Comparison of ENCODE assay signal across 8 mouse cellular contexts in the genomic region with DNA sequence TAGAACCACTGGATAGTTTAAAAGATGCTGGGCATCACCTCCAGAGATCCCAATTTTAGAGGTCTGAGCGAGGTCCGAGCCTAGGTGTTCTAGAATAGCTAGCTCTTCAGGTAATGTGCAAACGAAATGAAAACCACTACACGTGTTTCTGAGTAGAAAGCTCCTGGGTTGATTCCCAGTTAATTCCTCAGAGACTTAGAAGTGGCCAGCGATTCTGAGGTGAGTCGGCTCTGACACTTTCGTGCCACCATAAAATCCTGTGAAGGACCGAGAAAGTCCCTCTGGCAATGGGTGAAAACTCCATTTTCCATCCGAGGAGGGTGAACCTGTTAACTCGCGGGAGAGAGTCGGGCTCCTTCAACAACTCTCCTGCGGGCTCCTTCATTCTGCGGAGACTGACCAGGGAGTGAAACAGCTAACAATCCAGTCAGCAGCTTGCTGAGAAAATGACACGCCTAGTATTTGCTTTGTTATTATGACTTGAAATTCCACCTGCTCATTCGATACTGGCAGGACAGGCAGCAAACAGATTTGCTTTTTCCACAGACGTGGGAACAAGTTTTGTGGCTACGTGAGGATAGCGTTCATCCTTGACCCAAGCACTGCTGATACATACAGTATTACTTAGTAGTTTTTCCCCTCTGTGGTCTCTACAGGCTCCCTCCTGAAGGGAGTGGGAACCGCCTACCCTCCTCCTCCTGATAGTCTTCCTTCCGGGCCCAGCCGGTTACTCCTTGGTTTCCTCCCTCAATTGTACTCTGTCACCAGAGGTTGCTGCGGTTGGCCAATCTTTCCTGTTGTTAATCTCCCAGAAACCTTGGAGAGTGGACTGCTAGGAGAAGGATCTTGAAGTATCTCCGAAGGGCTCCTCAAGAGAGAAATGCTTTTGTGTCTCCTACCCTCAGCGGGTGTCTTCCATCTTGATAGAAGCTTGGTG. TPM values are rescaled to one million over a fixed set of nuclear protein-coding genes. Genes with fewer than 3 reads are reported as not detected.
A peak's percentile ranks its signal among the peaks of the same experiment; 100 is the strongest.
DNase-seq lines count a peak whose midpoint lies in the region; ATAC-seq and TF ChIP-seq lines count a peak whose summit lies in the region.

No protein-coding gene starts in this region.

- intact Hi-C loops in heart, adult 2 months (cut with DNase I), result no loop called here
- intact Hi-C loops in heart, postnatal 25 days (cut with DNase I), result loop anchor here (2.0 kb wide), 1 partner anchor 19 kb away; the partner anchor contains the start of gene Cuedc2
- intact Hi-C loops in left cerebral cortex, postnatal 36 days (cut with DNase I), result loop anchor here (2.0 kb wide), 1 partner anchor 19 kb away; the partner anchor contains the start of gene Cuedc2

- peaks cover 1% of the 10 kb centered on the region; the same call in 1 of the 2 replicates for H3K4me1 ChIP-seq in heart, adult 2 months (ENCODE audit: control insufficient read depth, insufficient read depth, low read length)
- H3K4me1 ChIP-seq in intestine, embryonic 14.5 days (replicated peaks; ENCODE audit: control insufficient read depth, insufficient read depth, low read length), result 0 out of 2 replicates have a peak, but pooled peaks cover 4% of the 10 kb centered on the region
- H3K4me1 ChIP-seq in lung, postnatal 0 days (ENCODE audit: insufficient read depth, low read depth, low read length), result peaks cover 15% of the 10 kb centered on the region; the same call in 1 of the 2 replicates

- H3K79me2 ChIP-seq in heart, adult 2 months (replicated peaks; ENCODE audit: control insufficient read depth, insufficient read depth, low read length), result no peaks in the 10 kb centered on the region

- peak overlapping the region; percentile 68 for H3K4me2 ChIP-seq in intestine, embryonic 14.5 days (ENCODE audit: low read length)
- H3K4me2 ChIP-seq in lung, postnatal 0 days (replicated peaks; ENCODE audit: low read depth, low read length), result peak overlapping the region; percentile 79

- no peak for TF ChIP-seq EP300 in heart, adult 2 months (IDR thresholded peaks at IDR 0.05; ENCODE audit: insufficient read depth, low read depth, low read length)
- 0 out of 2 replicates have a peak, but pooled peaks have one; percentile 10 for TF ChIP-seq EP300 in lung, postnatal 0 days (IDR thresholded peaks at IDR 0.05)

- peak; percentile 37; the same call in 1 of the 2 replicates for TF ChIP-seq POLR2A in heart, adult 2 months (IDR thresholded peaks at IDR 0.05; ENCODE audit: insufficient read depth, low read depth, low read length)

- H3K27ac ChIP-seq in heart, adult 2 months, result peak overlapping the region; percentile 74
- no peak overlapping the region; the same call in 1 of the 2 replicates for H3K27ac ChIP-seq in intestine, embryonic 14.5 days (ENCODE audit: low read depth)
- H3K27ac ChIP-seq in lung, postnatal 0 days (ENCODE audit: low read length), result peak overlapping the region; percentile 74

- H3K9ac ChIP-seq in heart, adult 2 months (ENCODE audit: low read depth, low read length), result peak overlapping the region; percentile 48
- H3K9ac ChIP-seq in intestine, embryonic 14.5 days (ENCODE audit: low read length), result peak overlapping the region; percentile 46; the same call in 1 of the 2 replicates
- 0 out of 2 replicates have a peak overlapping the region, but pooled peaks have one; percentile 34 for H3K9ac ChIP-seq in lung, postnatal 0 days (replicated peaks; ENCODE audit: low read depth)

- peak; percentile 38 to 43 for DNase-seq in heart, adult 2 months
- DNase-seq in heart, postnatal 25 days (ENCODE audit: low spot score), result no peak
- no peak for DNase-seq in intestine, embryonic 14.5 days (ENCODE audit: low spot score)
- peak; percentile 77 for DNase-seq in lung, postnatal 0 days (ENCODE audit: low spot score)
- DNase-seq in thymus, postnatal 25 days, result peak; percentile 35
- no peak for DNase-seq in embryo, embryonic 10 days (ENCODE audit: low spot score)
- DNase-seq in left cerebral cortex, postnatal 36 days (ENCODE audit: low spot score in 2 of 2), result no peak

- 19% methylated on average over 25 of the region's 25 CpGs for WGBS in heart, adult 2 months
- 16% methylated on average over 25 of the region's 25 CpGs for WGBS in intestine, embryonic 14.5 days
- WGBS in lung, postnatal 0 days, result 11% methylated on average over 25 of the region's 25 CpGs

- no peaks in the 10 kb centered on the region for H3K9me3 ChIP-seq in intestine, embryonic 14.5 days (ENCODE audit: control insufficient read depth, low read length)
- H3K9me3 ChIP-seq in lung, postnatal 0 days (ENCODE audit: low read length), result no peaks in the 10 kb centered on the region

- H3K27me3 ChIP-seq in heart, adult 2 months (ENCODE audit: control insufficient read depth, insufficient read depth, low read length), result no peaks in the 10 kb centered on the region
- H3K27me3 ChIP-seq in intestine, embryonic 14.5 days (replicated peaks; ENCODE audit: control insufficient read depth, insufficient read depth, low read length), result peaks cover 13% of the 10 kb centered on the region
- no peaks in the 10 kb centered on the region for H3K27me3 ChIP-seq in lung, postnatal 0 days (replicated peaks; ENCODE audit: insufficient read depth, low read length)

- H3K4me3 ChIP-seq in heart, adult 2 months, result peak overlapping the region; percentile 64
- peak overlapping the region; percentile 50 for H3K4me3 ChIP-seq in intestine, embryonic 14.5 days (ENCODE audit: low read depth, low read length)
- peak overlapping the region; percentile 48 for H3K4me3 ChIP-seq in lung, postnatal 0 days (ENCODE audit: low read depth, low read length)

- H3K36me3 ChIP-seq in heart, adult 2 months (ENCODE audit: control insufficient read depth, insufficient read depth, low read length), result no peaks in the 10 kb centered on the region
- no peaks in the 10 kb centered on the region for H3K36me3 ChIP-seq in intestine, embryonic 14.5 days (ENCODE audit: control insufficient read depth, insufficient read depth, low read length)
- H3K36me3 ChIP-seq in lung, postnatal 0 days (ENCODE audit: insufficient read depth, low read length), result no peaks in the 10 kb centered on the region

- peak; percentile 27; the same call in 1 of the 2 replicates for ATAC-seq in erythroid progenitor cell, adult 5-6 weeks (replicated peaks; ENCODE audit: low FRiP score, poor library complexity, severe bottlenecking)
- ATAC-seq in intestine, embryonic 14.5 days (replicated peaks; ENCODE audit: low FRiP score, low TSS enrichment, low read depth), result 0 out of 2 replicates have a peak, but pooled peaks have one; percentile 28
- ATAC-seq in lung, postnatal 0 days, result peak; percentile 73

- TF ChIP-seq CTCF in heart, adult 2 months (IDR thresholded peaks at IDR 0.05), result no peak
- TF ChIP-seq CTCF in lung, postnatal 0 days (IDR thresholded peaks at IDR 0.05), result no peak

RNA-seq across cellular contexts. Expression of gene 2310034G01Rik, which starts 7.5 kb away (rescaled TPM):
- total RNA-seq in heart, adult 2 months (2021), result under 1 TPM; 0.34 to 0.43 TPM
- polyA plus RNA-seq in heart, adult 2 months (2012; rRNA removed), result 0.66 and 0.73 TPM in 2 replicates
- under 1 TPM; 0.36 to 0.70 TPM for total RNA-seq in heart, postnatal 25 days (2021)
- total RNA-seq in erythroid progenitor cell, adult 5-6 weeks (2015; ENCODE audit: low replicate concordance), result not detected in 2 replicates
- total RNA-seq in erythroid progenitor cell, adult 5-6 weeks (2017; ENCODE audit: low replicate concordance), result not detected in 2 replicates
- polyA plus RNA-seq in intestine, embryonic 14.5 days (2014; fragmentation: Nextera tagmentation; extraction: Ambion mirVana), result 1.7 and 2.0 TPM in 2 replicates
- 5.0 and 7.1 TPM in 2 replicates for polyA plus RNA-seq in lung, postnatal 0 days (2015; fragmentation: Nextera tagmentation; extraction: Ambion mirVana)
- total RNA-seq in left cerebral cortex, postnatal 36 days (2021), result under 1 TPM; 0.62 to 0.68 TPM

RNA-seq across cellular contexts. Expression of gene Mfsd13a, which starts 16.7 kb away (rescaled TPM):
- total RNA-seq in heart, adult 2 months (2021), result 1 to 10 TPM; 2.6 to 3.1 TPM
- 3.2 and 4.5 TPM in 2 replicates for polyA plus RNA-seq in heart, adult 2 months (2012; rRNA removed)
- 1 to 10 TPM; 1.9 to 2.3 TPM for total RNA-seq in heart, postnatal 25 days (2021)
- total RNA-seq in erythroid progenitor cell, adult 5-6 weeks (2015; ENCODE audit: low replicate concordance), result 4.6 and 6.1 TPM in 2 replicates
- 1.4 and 6.2 TPM in 2 replicates for total RNA-seq in erythroid progenitor cell, adult 5-6 weeks (2017; ENCODE audit: low replicate concordance)
- polyA plus RNA-seq in intestine, embryonic 14.5 days (2014; fragmentation: Nextera tagmentation; extraction: Ambion mirVana), result 12.3 and 12.7 TPM in 2 replicates
- 6.4 and 6.6 TPM in 2 replicates for polyA plus RNA-seq in lung, postnatal 0 days (2015; fragmentation: Nextera tagmentation; extraction: Ambion mirVana)
- total RNA-seq in left cerebral cortex, postnatal 36 days (2021), result 10 to 100 TPM; 25.6 to 27.8 TPM

RNA-seq across cellular contexts. Expression of gene Cuedc2, which starts 19.1 kb away (rescaled TPM):
- total RNA-seq in heart, adult 2 months (2021), result 10 to 100 TPM; 79.8 to 91.3 TPM
- 58.7 and 73.5 TPM in 2 replicates for polyA plus RNA-seq in heart, adult 2 months (2012; rRNA removed)
- 10 to 100 TPM; 80.9 to 87.7 TPM for total RNA-seq in heart, postnatal 25 days (2021)
- total RNA-seq in erythroid progenitor cell, adult 5-6 weeks (2015; ENCODE audit: low replicate concordance), result 8.4 and 16.2 TPM in 2 replicates
- 42.4 and 50.7 TPM in 2 replicates for total RNA-seq in erythroid progenitor cell, adult 5-6 weeks (2017; ENCODE audit: low replicate concordance)
- 154 and 176 TPM in 2 replicates for polyA plus RNA-seq in intestine, embryonic 14.5 days (2014; fragmentation: Nextera tagmentation; extraction: Ambion mirVana)
- polyA plus RNA-seq in lung, postnatal 0 days (2015; fragmentation: Nextera tagmentation; extraction: Ambion mirVana), result 94.9 and 99.9 TPM in 2 replicates
- 100 to 1,000 TPM; 166 to 216 TPM for total RNA-seq in left cerebral cortex, postnatal 36 days (2021)

RNA-seq across cellular contexts. Expression of gene Fbxl15, which starts 29.6 kb away (rescaled TPM):
- total RNA-seq in heart, adult 2 months (2021), result 1 to 10 TPM; 5.3 TPM
- polyA plus RNA-seq in heart, adult 2 months (2012; rRNA removed), result 5.3 and 8.0 TPM in 2 replicates
- 1 to 10 TPM; 5.2 to 6.0 TPM for total RNA-seq in heart, postnatal 25 days (2021)
- not detected in 2 replicates for total RNA-seq in erythroid progenitor cell, adult 5-6 weeks (2015; ENCODE audit: low replicate concordance)
- 2.2 TPM in 1 of 2 replicates, not detected in the other for total RNA-seq in erythroid progenitor cell, adult 5-6 weeks (2017; ENCODE audit: low replicate concordance)
- polyA plus RNA-seq in intestine, embryonic 14.5 days (2014; fragmentation: Nextera tagmentation; extraction: Ambion mirVana), result 17.5 and 17.7 TPM in 2 replicates
- polyA plus RNA-seq in lung, postnatal 0 days (2015; fragmentation: Nextera tagmentation; extraction: Ambion mirVana), result 12.9 and 13.0 TPM in 2 replicates
- 10 to 100 TPM; 26.7 to 28.7 TPM for total RNA-seq in left cerebral cortex, postnatal 36 days (2021)

RNA-seq across cellular contexts. Expression of gene Psd, which starts 30.7 kb away (rescaled TPM):
- total RNA-seq in heart, adult 2 months (2021), result under 1 TPM; 0.60 to 0.80 TPM
- polyA plus RNA-seq in heart, adult 2 months (2012; rRNA removed), result 1.4 and 1.6 TPM in 2 replicates
- 1 to 10 TPM; 1.2 to 1.3 TPM for total RNA-seq in heart, postnatal 25 days (2021)
- total RNA-seq in erythroid progenitor cell, adult 5-6 weeks (2015; ENCODE audit: low replicate concordance), result not detected in 2 replicates
- 2.8 TPM in 1 of 2 replicates, not detected in the other for total RNA-seq in erythroid progenitor cell, adult 5-6 weeks (2017; ENCODE audit: low replicate concordance)
- 36.4 and 43.9 TPM in 2 replicates for polyA plus RNA-seq in intestine, embryonic 14.5 days (2014; fragmentation: Nextera tagmentation; extraction: Ambion mirVana)
- polyA plus RNA-seq in lung, postnatal 0 days (2015; fragmentation: Nextera tagmentation; extraction: Ambion mirVana), result 2.7 and 4.9 TPM in 2 replicates
- 100 to 1,000 TPM; 614 to 671 TPM for total RNA-seq in left cerebral cortex, postnatal 36 days (2021)

Comparison
In these comparisons a context has a peak if more than half of its experiments do, and no peak if none do; other contexts are left out.
1. DNase-seq: peak in heart, adult 2 months (2 of 2), lung, postnatal 0 days (single experiment) and thymus, postnatal 25 days (single experiment); none in heart, postnatal 25 days (single experiment), intestine, embryonic 14.5 days (single experiment), embryo, embryonic 10 days (single experiment) and left cerebral cortex, postnatal 36 days (0 of 2).
2. Peak in every context shown above with its lines, with median percentiles within 50 percentile points of each other: H3K4me3 ChIP-seq, H3K9ac ChIP-seq and ATAC-seq.